Mouse (Mus musculus) intestine, embryonic 16.5 days (tissue): ENCODE results near the gene Polrmt. TPM values are rescaled to one million over a fixed set of nuclear protein-coding genes. Genes with fewer than 3 reads are reported as not detected.

Source experiments
- ATAC-seq: fragments of 200-750 bp; cut with Nextera tagmentation; 2 replicates; pipeline ENCODE4 v1.8.0; 2017; ENCODE audit warnings: moderate TSS enrichment, moderate library complexity
- H3K27ac ChIP-seq: fragments of 300-500 bp; sonication (generic); 2 replicates; pipeline ENCODE4 v1.5.1; 2014; ENCODE audit warnings: mild to moderate bottlenecking, low read length
- H3K27me3 ChIP-seq: fragments of 300-500 bp; sonication (generic); replicated peaks from 2 replicates; pipeline ENCODE4 v1.6.1; 2014; ENCODE audit warnings: low read length, control low read depth, mixed read lengths; ENCODE audit not compliant: control insufficient read depth, insufficient read depth
- H3K36me3 ChIP-seq: fragments of 300-500 bp; sonication (generic); 2 replicates; pipeline ENCODE4 v1.6.1; 2014; ENCODE audit warnings: low read length, control low read depth; ENCODE audit not compliant: control insufficient read depth, insufficient read depth
- H3K4me1 ChIP-seq: fragments of 300-500 bp; sonication (generic); 2 replicates; pipeline ENCODE4 v1.6.1; 2014; ENCODE audit warnings: low read length, control low read depth, mixed read lengths; ENCODE audit not compliant: control insufficient read depth, insufficient read depth
- H3K4me2 ChIP-seq: fragments of 300-500 bp; sonication (generic); 2 replicates; pipeline ENCODE4 v1.6.1; 2014; ENCODE audit warnings: low read depth, low read length, control low read depth
- H3K4me3 ChIP-seq: fragments of 300-500 bp; sonication (generic); 2 replicates; pipeline ENCODE4 v1.5.1; 2014; ENCODE audit warnings: mild to moderate bottlenecking, low read length
- H3K9ac ChIP-seq: fragments of 300-500 bp; sonication (generic); 2 replicates; pipeline ENCODE4 v1.6.1; 2014; ENCODE audit warnings: low read depth, low read length
- H3K9me3 ChIP-seq: fragments of 300-500 bp; sonication (generic); 2 replicates; pipeline ENCODE4 v1.6.1; 2016; ENCODE audit warnings: low read length, control low read depth; ENCODE audit not compliant: control insufficient read depth
- WGBS: fragments of 180-500 bp; shearing (Covaris S2); extraction: QIAGEN DNeasy Blood & Tissue Kit; methylation state at CpG from one replicate; pipeline ENCODE4 v1.1.7; 2014; 5-methylcytosine and 5-hydroxymethylcytosine counted together
- polyA plus RNA-seq: library from polyadenylated mRNA; unstranded; fragments of >200 nt; fragmentation: Nextera tagmentation; extraction: Ambion mirVana; gene quantifications from 2 replicates; pipeline ENCODE4 v1.2.1, GENCODE M21; 2015

Gene Polrmt
- polyA plus RNA-seq, 1 experiment from 2014 or later: 40.5 TPM

GRCm38 (mm10) chr10:79754856-79755516 lies 8.6 kb upstream of the Polrmt start, which contains the start of gene Fgf22:
Fgf22 (plus strand) TSS chr10:79755076.
- WGBS: 2% methylated on average over 36 of the region's 36 CpGs
- H3K9ac ChIP-seq: peak within 1 kb of the TSS; percentile 49; the same call in 1 of the 2 replicates

DNA sequence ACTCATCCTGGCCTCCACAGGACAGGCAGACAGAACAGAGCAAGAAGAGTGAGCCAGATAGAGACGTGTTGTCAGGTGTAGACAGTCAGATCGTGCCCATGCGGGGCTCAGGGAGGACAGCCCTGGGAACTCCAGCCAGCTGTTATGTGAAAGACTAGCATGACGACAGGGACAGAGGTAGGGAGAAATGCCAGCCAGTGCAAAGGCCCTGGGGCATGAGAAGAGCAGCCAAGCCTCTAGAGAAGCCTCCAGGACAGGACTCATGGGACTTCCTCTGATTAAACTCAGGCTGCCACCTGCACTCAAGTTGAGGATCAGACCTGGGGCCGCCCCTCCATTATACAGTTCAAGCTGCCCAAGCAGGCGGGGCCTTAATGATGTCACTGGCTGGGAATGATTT lies 2.1 kb upstream of the Polrmt start:
- no peak overlapping the region for H3K27ac ChIP-seq
- H3K27me3 ChIP-seq: no peaks in the 10 kb centered on the region
- 87% methylated on average over 6 of the region's 6 CpGs for WGBS
- H3K9me3 ChIP-seq: no peaks in the 10 kb centered on the region
- no peak overlapping the region for H3K4me2 ChIP-seq
- peaks cover 10% of the 10 kb centered on the region for H3K4me1 ChIP-seq
- H3K36me3 ChIP-seq: peaks cover 8% of the 10 kb centered on the region; the same call in 1 of the 2 replicates
- no peak overlapping the region for H3K4me3 ChIP-seq
- H3K9ac ChIP-seq: no peak overlapping the region
- no peak for ATAC-seq

More at GRCm38 (mm10) chr10:79754856-79755516, 8.6 kb upstream of the Polrmt start, which contains the start of gene Fgf22:
- peak within 1 kb of the TSS; percentile 39 for H3K4me3 ChIP-seq
- peak within 1 kb of the TSS; percentile 66 for H3K4me2 ChIP-seq
- ATAC-seq: peak; percentile 88
- no peaks in the 10 kb centered on the region for H3K27me3 ChIP-seq
- H3K27ac ChIP-seq: no peak within 1 kb of the TSS
- peaks cover 11% of the 10 kb centered on the region for H3K36me3 ChIP-seq
- no peaks in the 10 kb centered on the region for H3K9me3 ChIP-seq
- H3K4me1 ChIP-seq: peaks cover 3% of the 10 kb centered on the region; the same call in 1 of the 2 replicates

- H3K9ac ChIP-seq: peak overlapping the region; percentile 51; the same call in 1 of the 2 replicates
- ATAC-seq: peak; percentile 77
- no peaks in the 10 kb centered on the region for H3K9me3 ChIP-seq
- 25% methylated on average over 6 of the region's 6 CpGs for WGBS
- H3K27me3 ChIP-seq: no peaks in the 10 kb centered on the region
- H3K4me2 ChIP-seq: peak overlapping the region; percentile 48
- peak overlapping the region; percentile 27 for H3K4me3 ChIP-seq
- H3K36me3 ChIP-seq: peaks cover 21% of the 10 kb centered on the region
- peaks cover 10% of the 10 kb centered on the region for H3K4me1 ChIP-seq
- no peak overlapping the region for H3K27ac ChIP-seq
Measured at GRCm38 (mm10) chr10:79746774-79747151, 382 bp upstream of the Polrmt start.

DNA sequence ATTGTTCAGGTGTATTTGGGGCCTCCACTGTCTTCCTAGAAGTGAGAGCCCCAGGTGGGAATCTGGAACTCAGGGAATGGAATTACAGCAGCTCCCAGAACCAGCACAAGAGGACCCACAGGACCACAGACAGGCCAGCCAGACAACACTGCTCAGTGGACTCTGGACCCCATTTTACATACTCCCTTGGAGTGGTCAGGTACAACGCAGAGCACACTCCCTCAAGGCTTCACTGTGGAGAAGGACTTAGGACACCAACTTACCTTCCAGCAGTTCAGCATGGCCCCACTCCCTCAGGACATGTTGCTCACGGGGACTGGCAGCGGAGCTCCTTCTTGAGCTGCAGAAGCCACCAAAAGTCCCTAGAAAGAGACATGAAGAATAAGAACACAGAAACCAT lies 970 bp downstream of the Polrmt start:
- ATAC-seq: peak; percentile 29
- Histone ChIP-seq H3K4me3 (peak overlapping the region; percentile 69), H3K9me3 (peaks cover 7% of the 10 kb centered on the region), H3K4me1 (peaks cover 10% of the 10 kb centered on the region), H3K27ac (0 out of 2 replicates have a peak overlapping the region, but pooled peaks have one; percentile 33), H3K4me2 (peak overlapping the region; percentile 63), H3K9ac (peak overlapping the region; percentile 75; the same call in 1 of the 2 replicates), H3K36me3 (peaks cover 34% of the 10 kb centered on the region), H3K27me3 (no peaks in the 10 kb centered on the region)
- 75% methylated on average over 3 of the region's 3 CpGs for WGBS

GRCm38 (mm10) chr10:79743650-79744365 lies 2.6 kb downstream of the Polrmt start:
- no peak overlapping the region for H3K27ac ChIP-seq
- no peak overlapping the region for H3K4me3 ChIP-seq
- H3K9ac ChIP-seq: no peak overlapping the region
- peaks cover 10% of the 10 kb centered on the region for H3K4me1 ChIP-seq
- no peak overlapping the region for H3K4me2 ChIP-seq
- WGBS: 95% methylated on average over 15 of the region's 15 CpGs
- peaks cover 50% of the 10 kb centered on the region for H3K36me3 ChIP-seq
- no peaks in the 10 kb centered on the region for H3K27me3 ChIP-seq
- ATAC-seq: no peak
- peaks cover 23% of the 10 kb centered on the region for H3K9me3 ChIP-seq

DNA sequence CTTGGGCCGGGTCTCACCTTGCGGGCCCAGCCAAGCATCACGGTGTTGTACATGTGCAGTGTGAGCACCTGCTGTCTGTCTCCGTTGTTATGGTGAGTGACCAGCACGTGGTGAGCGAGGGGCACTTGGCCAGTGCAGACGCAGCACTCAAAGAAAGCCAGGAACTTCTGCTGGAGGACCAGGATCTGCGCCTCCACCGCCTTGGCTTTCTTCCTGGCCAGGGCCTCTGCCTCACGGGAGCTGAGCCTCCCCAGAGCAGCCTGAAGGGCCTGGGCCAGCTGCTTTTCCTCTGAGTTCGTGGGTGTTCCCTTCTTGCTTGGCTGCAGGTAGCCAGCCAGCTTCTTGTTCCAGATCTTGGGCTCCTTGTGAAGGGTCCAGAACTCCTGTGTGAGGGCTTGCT lies 3.2 kb downstream of the Polrmt start:
- H3K9ac ChIP-seq: no peak overlapping the region
- 89% methylated on average over 11 of the region's 11 CpGs for WGBS
- H3K4me3 ChIP-seq: no peak overlapping the region
- H3K27ac ChIP-seq: no peak overlapping the region
- H3K4me2 ChIP-seq: no peak overlapping the region
- peaks cover 57% of the 10 kb centered on the region for H3K36me3 ChIP-seq
- H3K4me1 ChIP-seq: peaks cover 10% of the 10 kb centered on the region
- no peaks in the 10 kb centered on the region for H3K27me3 ChIP-seq
- H3K9me3 ChIP-seq: peaks cover 29% of the 10 kb centered on the region
- ATAC-seq: no peak

- H3K4me1 ChIP-seq: peaks cover 6% of the 10 kb centered on the region
- WGBS: 79% methylated on average over 11 of the region's 11 CpGs
- H3K27ac ChIP-seq: no peak overlapping the region
- no peak overlapping the region for H3K4me3 ChIP-seq
- no peaks in the 10 kb centered on the region for H3K27me3 ChIP-seq
- no peak overlapping the region for H3K4me2 ChIP-seq
- no peak for ATAC-seq
- H3K9me3 ChIP-seq: peaks cover 49% of the 10 kb centered on the region
- no peak overlapping the region for H3K9ac ChIP-seq
- peaks cover 79% of the 10 kb centered on the region for H3K36me3 ChIP-seq
Measured at GRCm38 (mm10) chr10:79740863-79741262, 5.5 kb downstream of the Polrmt start.

DNA sequence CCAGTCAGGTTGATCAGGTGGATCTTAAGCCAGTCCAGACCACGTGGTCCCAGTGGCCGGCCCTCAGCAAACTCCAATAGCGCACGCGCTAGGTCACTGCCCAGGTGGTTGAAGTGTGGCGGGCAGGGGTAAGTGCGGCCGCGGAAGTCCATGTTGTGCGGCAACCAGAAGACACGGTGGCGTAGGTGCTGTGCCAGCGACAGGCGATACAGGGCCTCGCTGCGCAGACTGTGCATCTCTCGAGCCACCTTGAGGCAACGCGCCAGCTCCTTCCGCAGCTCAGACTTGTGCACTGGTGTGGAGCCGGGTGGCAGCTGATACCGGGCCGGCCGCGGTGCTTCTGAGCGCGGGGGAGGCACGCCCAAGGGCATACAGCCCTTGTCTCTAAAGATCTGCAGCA lies 7.1 kb downstream of the Polrmt start:
- Histone ChIP-seq H3K36me3 (peaks cover 90% of the 10 kb centered on the region), H3K27ac (no peak overlapping the region), H3K9me3 (peaks cover 56% of the 10 kb centered on the region)

GRCm38 (mm10) chr10:79738259-79738658 lies 8.1 kb downstream of the Polrmt start:
- Histone ChIP-seq H3K4me1 (0 out of 2 replicates have a peak, but pooled peaks cover 2% of the 10 kb centered on the region), H3K4me3 (no peak overlapping the region), H3K36me3 (peaks cover 89% of the 10 kb centered on the region), H3K9ac (no peak overlapping the region), H3K9me3 (peaks cover 61% of the 10 kb centered on the region), H3K27me3 (no peaks in the 10 kb centered on the region), H3K27ac (no peak overlapping the region), H3K4me2 (no peak overlapping the region)
- no peak for ATAC-seq
- 90% methylated on average over 10 of the region's 10 CpGs for WGBS

More for the DNA sequence above, 7.1 kb downstream of the Polrmt start:
- H3K9ac ChIP-seq: no peak overlapping the region
- H3K27me3 ChIP-seq: no peaks in the 10 kb centered on the region
- no peak overlapping the region for H3K4me2 ChIP-seq
- 0 out of 2 replicates have a peak, but pooled peaks cover 2% of the 10 kb centered on the region for H3K4me1 ChIP-seq
- no peak overlapping the region for H3K4me3 ChIP-seq
- ATAC-seq: no peak
- 94% methylated on average over 28 of the region's 28 CpGs for WGBS
